Mouse (Mus musculus): ENCODE results near the gene Klhdc7a. TPM values are rescaled to one million over a fixed set of nuclear protein-coding genes. Genes with fewer than 3 reads are reported as not detected.

Gene Klhdc7a
- total and polyA plus RNA-seq, 3 experiments, result under 0.01 TPM; not detected in 2

DNA sequence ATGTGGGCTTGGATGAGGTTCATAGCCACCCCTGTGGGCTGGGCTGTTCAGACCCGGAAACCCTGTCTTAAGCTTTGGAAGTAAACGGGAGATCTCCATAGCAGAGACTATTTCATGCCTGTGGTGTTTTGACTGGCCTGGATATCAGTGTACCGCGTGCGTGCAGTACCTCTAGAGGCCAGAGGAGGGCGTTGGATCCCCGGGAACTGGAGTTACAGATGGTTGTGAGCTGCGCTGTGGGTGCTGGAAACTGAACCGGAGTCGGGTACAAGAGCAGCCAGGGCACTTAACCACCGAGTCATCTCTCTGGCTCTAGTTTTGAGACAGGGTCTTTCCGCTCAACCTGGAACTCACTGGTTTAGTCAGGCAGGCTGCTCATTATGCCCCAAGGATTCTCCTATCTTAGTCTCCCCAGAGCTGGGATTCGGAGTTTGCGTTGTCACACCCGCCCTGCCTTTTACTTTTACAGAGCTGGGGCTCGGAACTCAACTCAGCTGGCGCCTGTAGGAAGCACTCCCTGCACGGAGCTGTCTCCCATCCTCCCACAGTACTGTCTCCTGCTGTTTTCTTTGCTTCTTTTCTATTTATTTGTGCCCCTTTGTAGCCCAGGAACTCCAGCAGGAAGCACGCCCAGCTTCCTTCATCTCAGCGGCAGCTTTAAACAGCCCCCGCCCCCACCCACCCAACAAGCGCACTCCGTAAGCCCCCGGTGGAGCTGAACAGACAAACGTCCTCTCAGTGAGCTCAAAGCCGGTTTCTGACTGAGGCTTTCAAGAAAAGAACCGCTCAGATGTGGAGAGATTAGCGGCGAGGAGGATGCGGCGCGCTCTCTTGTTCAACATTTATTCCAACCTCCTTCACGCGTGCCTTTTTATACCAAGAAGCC is 42.3 kb downstream of the Klhdc7a start:
- H3K4me3 ChIP-seq (ENCODE audit: control insufficient read depth in 1 of 2, insufficient read depth in 1 of 2, low read depth in 2 of 2, low read length in 2 of 2), result no peak overlapping the region
- H3K36me3 ChIP-seq (ENCODE audit: control insufficient read depth in 1 of 2, insufficient read depth in 2 of 2, low read length in 2 of 2), result no peaks in the 10 kb centered on the region
- no peaks in the 10 kb centered on the region for H3K27me3 ChIP-seq (ENCODE audit: control insufficient read depth in 1 of 2, insufficient read depth in 2 of 2, low read length in 2 of 2)
- no peaks in the 10 kb centered on the region for H3K9me3 ChIP-seq (replicated peaks; ENCODE audit: insufficient read depth, low read length)
- no peak for DNase-seq (ENCODE audit: low read depth, low spot score)
- H3K4me1 ChIP-seq (ENCODE audit: control insufficient read depth in 1 of 2, insufficient read depth in 2 of 2, low read length in 2 of 2), result no peaks in the 10 kb centered on the region
- H3K79me2 ChIP-seq (ENCODE audit: control insufficient read depth, insufficient read depth, low read length, poor library complexity), result no peaks in the 10 kb centered on the region
- no peak overlapping the region for H3K9ac ChIP-seq (ENCODE audit: control insufficient read depth, low read depth, low read length, poor library complexity, severe bottlenecking)
- no peak overlapping the region for H3K27ac ChIP-seq (ENCODE audit: control insufficient read depth, low read depth, low read length)
- no peak for TF ChIP-seq UBTF (IDR thresholded peaks at IDR 0.05; ENCODE audit: borderline replicate concordance, insufficient read depth, low read depth, low read length)
- no peak for TF ChIP-seq JUND (IDR thresholded peaks at IDR 0.05; ENCODE audit: low read depth, low read length)

GRCm38 (mm10) chr4:139916731-139917130 is 51.1 kb downstream of the Klhdc7a start:
- TF ChIP-seq RAD21 (IDR thresholded peaks at IDR 0.05; ENCODE audit: low read depth, low read length), result no peak
- TF ChIP-seq CTCF (IDR thresholded peaks at IDR 0.05 in 2 of 3, conservative IDR thresholded peaks at IDR 0.05 in 1 of 3; ENCODE audit: control insufficient read depth in 1 of 3, insufficient read depth in 1 of 3, low read depth in 2 of 3, low read length in 3 of 3, poor library complexity in 1 of 3, severe bottlenecking in 1 of 3), result no peak
- TF ChIP-seq SMC3 (IDR thresholded peaks at IDR 0.05; ENCODE audit: low read depth, low read length), result no peak
- no peak for TF ChIP-seq USF2 (IDR thresholded peaks at IDR 0.05; ENCODE audit: borderline replicate concordance in 1 of 2, insufficient read depth in 1 of 2, low read depth in 1 of 2, low read length in 2 of 2)
- no peak for TF ChIP-seq CHD2 (IDR thresholded peaks at IDR 0.05; ENCODE audit: low read length)
- TF ChIP-seq CHD1 (IDR thresholded peaks at IDR 0.05; ENCODE audit: low read depth, low read length), result no peak
- no peak for TF ChIP-seq ETS1 (IDR thresholded peaks at IDR 0.05; ENCODE audit: low read depth, low read length)
- no peak for TF ChIP-seq MYC (IDR thresholded peaks at IDR 0.05; ENCODE audit: low read depth, low read length)
- no peak for TF ChIP-seq HCFC1 (IDR thresholded peaks at IDR 0.05; ENCODE audit: low read depth, low read length)
- TF ChIP-seq GABPA (IDR thresholded peaks at IDR 0.05; ENCODE audit: low read depth, low read length), result no peak
- TF ChIP-seq EP300 (IDR thresholded peaks at IDR 0.05; ENCODE audit: low read depth in 1 of 2, low read length in 2 of 2), result no peak
- no peak for TF ChIP-seq ELF1 (IDR thresholded peaks at IDR 0.05; ENCODE audit: low read depth, low read length)
- TF ChIP-seq TBP (IDR thresholded peaks at IDR 0.05; ENCODE audit: low read depth, low read length), result no peak
- TF ChIP-seq JUND (IDR thresholded peaks at IDR 0.05; ENCODE audit: low read depth, low read length), result no peak
- no peak for TF ChIP-seq ZKSCAN1 (IDR thresholded peaks at IDR 0.05; ENCODE audit: low read depth, low read length)
- TF ChIP-seq SIN3A (IDR thresholded peaks at IDR 0.05; ENCODE audit: low read length), result no peak
- TF ChIP-seq KAT2A (conservative IDR thresholded peaks at IDR 0.05; ENCODE audit: low read depth, low read length), result no peak
- TF ChIP-seq ZMIZ1 (IDR thresholded peaks at IDR 0.05; ENCODE audit: low read depth, low read length), result no peak
- Histone ChIP-seq H3K79me2 (ENCODE audit: control insufficient read depth, insufficient read depth, low read length, poor library complexity) (no peaks in the 10 kb centered on the region), H3K27me3 (ENCODE audit: control insufficient read depth in 1 of 2, insufficient read depth in 2 of 2, low read length in 2 of 2) (no peaks in the 10 kb centered on the region), H3K36me3 (ENCODE audit: control insufficient read depth in 1 of 2, insufficient read depth in 2 of 2, low read length in 2 of 2) (no peaks in the 10 kb centered on the region), H3K9me3 (replicated peaks; ENCODE audit: insufficient read depth, low read length) (no peaks in the 10 kb centered on the region), H3K9ac (ENCODE audit: control insufficient read depth, low read depth, low read length, poor library complexity, severe bottlenecking) (no peak overlapping the region), H3K27ac (ENCODE audit: control insufficient read depth, low read depth, low read length) (no peak overlapping the region), H3K4me1 (ENCODE audit: control insufficient read depth in 1 of 2, insufficient read depth in 2 of 2, low read length in 2 of 2) (no peaks in the 10 kb centered on the region), H3K4me3 (ENCODE audit: control insufficient read depth in 1 of 2, insufficient read depth in 1 of 2, low read depth in 2 of 2, low read length in 2 of 2) (no peak overlapping the region)
- DNase-seq (ENCODE audit: low read depth, low spot score), result no peak

Other genes with a start within 250 kb of the Klhdc7a start
- not detected in 2 replicates for gene Pax7, start 134.5 kb downstream of the Klhdc7a start, total RNA-seq (2012; rRNA removed)
- not detected for gene Pax7, start 134.5 kb downstream of the Klhdc7a start, polyA plus RNA-seq (2012; ENCODE audit: insufficient read depth in 1 of 2, insufficient read length in 2 of 2, low read depth in 1 of 2, low replicate concordance in 2 of 2, missing spikeins in 1 of 2)

All from MEL (cell line).